Mouse (Mus musculus): Measurements from ENCODE around the gene Hist1h2ag. TPM values are rescaled to one million over a fixed set of nuclear protein-coding genes. Genes with fewer than 3 reads are reported as not detected.
"Not testable (repeated sequence)": the region's sequence is repeated elsewhere in the genome, so short reads cannot be mapped to it uniquely, and the experiment has no call there.

The Hist1h2ag gene
- 20.4 and 37.4 TPM in 2 replicates for polyA plus RNA-seq (2014; fragmentation: Nextera tagmentation; extraction: Ambion mirVana)

GRCm38 (mm10) chr13:22042568-22043502, at the start of gene Hist1h2ag, which contains the start of gene Hist1h2bj:
Hist1h2ag (minus strand) TSS chr13:22042944.
Hist1h2bj (plus strand) TSS chr13:22043214.
- not testable (repeated sequence) for H3K27me3 ChIP-seq (replicated peaks; ENCODE audit: control insufficient read depth, insufficient read depth, low read length)
- peak; percentile 100 for DNase-seq (ENCODE audit: low spot score)
- WGBS: under 1% methylated on average over 37 of the region's 80 CpGs

GRCm38 (mm10) chr13:22084140-22084539, 41.4 kb upstream of the Hist1h2ag start, which contains the start of gene Vmn1r188:
Vmn1r188 (plus strand) TSS chr13:22084440.
- not testable (repeated sequence) for H3K27me3 ChIP-seq (replicated peaks; ENCODE audit: control insufficient read depth, insufficient read depth, low read length); H3K4me1 ChIP-seq (ENCODE audit: control insufficient read depth, insufficient read depth, low read length); H3K4me3 ChIP-seq (ENCODE audit: low read depth, low read length); H3K36me3 ChIP-seq (ENCODE audit: control insufficient read depth, insufficient read depth, low read length); H3K9ac ChIP-seq (ENCODE audit: low read length); H3K4me2 ChIP-seq (ENCODE audit: low read length); H3K27ac ChIP-seq (ENCODE audit: low read depth, low read length); DNase-seq (ENCODE audit: low spot score); H3K9me3 ChIP-seq (replicated peaks; ENCODE audit: control insufficient read depth, low read length); ATAC-seq
- 86% methylated on average over 1 of the region's 1 CpGs for WGBS

More at GRCm38 (mm10) chr13:22042568-22043502, at the start of gene Hist1h2ag, which contains the start of gene Hist1h2bj:
- peak; percentile 91 for ATAC-seq
- peak within 1 kb of the TSS; percentile 86 for H3K27ac ChIP-seq (ENCODE audit: low read depth, low read length)
- not testable (repeated sequence) for H3K9me3 ChIP-seq (replicated peaks; ENCODE audit: control insufficient read depth, low read length); H3K36me3 ChIP-seq (ENCODE audit: control insufficient read depth, insufficient read depth, low read length)
- H3K4me3 ChIP-seq (ENCODE audit: low read depth, low read length): peak within 1 kb of the TSS; percentile 38
- peak within 1 kb of the TSS; percentile 72 for H3K4me2 ChIP-seq (ENCODE audit: low read length)
- H3K9ac ChIP-seq (ENCODE audit: low read length): peak within 1 kb of the TSS; percentile 65
- H3K4me1 ChIP-seq (ENCODE audit: control insufficient read depth, insufficient read depth, low read length): peaks cover 21% of the 10 kb centered on the region; the same call in 1 of the 2 replicates

GRCm38 (mm10) chr13:22063468-22063867, 20.7 kb upstream of the Hist1h2ag start:
- no peak overlapping the region for H3K4me2 ChIP-seq (ENCODE audit: low read length)
- no peaks in the 10 kb centered on the region for H3K9me3 ChIP-seq (replicated peaks; ENCODE audit: control insufficient read depth, low read length)
- H3K27ac ChIP-seq (ENCODE audit: low read depth, low read length): no peak overlapping the region
- H3K4me3 ChIP-seq (ENCODE audit: low read depth, low read length): no peak overlapping the region
- no peaks in the 10 kb centered on the region for H3K27me3 ChIP-seq (replicated peaks; ENCODE audit: control insufficient read depth, insufficient read depth, low read length)
- ATAC-seq: no peak
- H3K4me1 ChIP-seq (ENCODE audit: control insufficient read depth, insufficient read depth, low read length): no peaks in the 10 kb centered on the region
- H3K9ac ChIP-seq (ENCODE audit: low read length): no peak overlapping the region
- WGBS: 72% methylated on average over 1 of the region's 1 CpGs
- no peak for DNase-seq (ENCODE audit: low spot score)
- no peaks in the 10 kb centered on the region for H3K36me3 ChIP-seq (ENCODE audit: control insufficient read depth, insufficient read depth, low read length)

- Histone ChIP-seq H3K4me2 (ENCODE audit: low read length) (no peak overlapping the region), H3K9me3 (replicated peaks; ENCODE audit: control insufficient read depth, low read length) (no peaks in the 10 kb centered on the region), H3K4me3 (ENCODE audit: low read depth, low read length) (no peak overlapping the region), H3K9ac (ENCODE audit: low read length) (no peak overlapping the region), H3K4me1 (ENCODE audit: control insufficient read depth, insufficient read depth, low read length) (no peaks in the 10 kb centered on the region), H3K36me3 (ENCODE audit: control insufficient read depth, insufficient read depth, low read length) (no peaks in the 10 kb centered on the region), H3K27me3 (replicated peaks; ENCODE audit: control insufficient read depth, insufficient read depth, low read length) (no peaks in the 10 kb centered on the region), H3K27ac (ENCODE audit: low read depth, low read length) (no peak overlapping the region)
- 69% methylated on average over 1 of the region's 1 CpGs for WGBS
- no peak for ATAC-seq
- DNase-seq (ENCODE audit: low spot score): no peak
These were observed 18.7 kb upstream of the Hist1h2ag start for GRCm38 (mm10) chr13:22061422-22061821.

GRCm38 (mm10) chr13:22053754-22054153, 11.0 kb upstream of the Hist1h2ag start:
- Histone ChIP-seq H3K4me3 (ENCODE audit: low read depth, low read length) (no peak overlapping the region), H3K27me3 (replicated peaks; ENCODE audit: control insufficient read depth, insufficient read depth, low read length) (no peaks in the 10 kb centered on the region), H3K27ac (ENCODE audit: low read depth, low read length) (no peak overlapping the region), H3K9me3 (replicated peaks; ENCODE audit: control insufficient read depth, low read length) (no peaks in the 10 kb centered on the region), H3K4me1 (ENCODE audit: control insufficient read depth, insufficient read depth, low read length) (peaks cover 3% of the 10 kb centered on the region; the same call in 1 of the 2 replicates), H3K36me3 (ENCODE audit: control insufficient read depth, insufficient read depth, low read length) (no peaks in the 10 kb centered on the region), H3K4me2 (ENCODE audit: low read length) (no peak overlapping the region), H3K9ac (ENCODE audit: low read length) (no peak overlapping the region)
- no peak for DNase-seq (ENCODE audit: low spot score)
- ATAC-seq: no peak
- WGBS: 93% methylated on average over 1 of the region's 1 CpGs

- H3K9me3 ChIP-seq (replicated peaks; ENCODE audit: control insufficient read depth, low read length): no peaks in the 10 kb centered on the region
- peaks cover 3% of the 10 kb centered on the region; the same call in 1 of the 2 replicates for H3K4me1 ChIP-seq (ENCODE audit: control insufficient read depth, insufficient read depth, low read length)
- H3K36me3 ChIP-seq (ENCODE audit: control insufficient read depth, insufficient read depth, low read length): no peaks in the 10 kb centered on the region
- no peaks in the 10 kb centered on the region for H3K27me3 ChIP-seq (replicated peaks; ENCODE audit: control insufficient read depth, insufficient read depth, low read length)
- ATAC-seq (peak; percentile 37), DNase-seq (ENCODE audit: low spot score) (no peak)
- H3K27ac ChIP-seq (ENCODE audit: low read depth, low read length): peak overlapping the region; percentile 76; the same call in 1 of the 2 replicates
- H3K4me2 ChIP-seq (ENCODE audit: low read length): peak overlapping the region; percentile 58
- H3K9ac ChIP-seq (ENCODE audit: low read length): peak overlapping the region; percentile 62
- peak overlapping the region; percentile 39 for H3K4me3 ChIP-seq (ENCODE audit: low read depth, low read length)
- 18% methylated on average over 5 of the region's 5 CpGs for WGBS
These were observed 8.7 kb upstream of the Hist1h2ag start for GRCm38 (mm10) chr13:22051523-22051859.

GRCm38 (mm10) chr13:22050591-22051522, 8.1 kb upstream of the Hist1h2ag start:
- WGBS: under 1% methylated on average over 51 of the region's 52 CpGs
- peak overlapping the region; percentile 62 for H3K9ac ChIP-seq (ENCODE audit: low read length)
- peak overlapping the region; percentile 58 for H3K4me2 ChIP-seq (ENCODE audit: low read length)
- H3K36me3 ChIP-seq (ENCODE audit: control insufficient read depth, insufficient read depth, low read length): no peaks in the 10 kb centered on the region
- H3K27ac ChIP-seq (ENCODE audit: low read depth, low read length): peak overlapping the region; percentile 76
- H3K9me3 ChIP-seq (replicated peaks; ENCODE audit: control insufficient read depth, low read length): no peaks in the 10 kb centered on the region
- ATAC-seq: peak; percentile 95
- H3K27me3 ChIP-seq (replicated peaks; ENCODE audit: control insufficient read depth, insufficient read depth, low read length): no peaks in the 10 kb centered on the region
- peak overlapping the region; percentile 39 for H3K4me3 ChIP-seq (ENCODE audit: low read depth, low read length)
- DNase-seq (ENCODE audit: low spot score): peak; percentile 93
- H3K4me1 ChIP-seq (ENCODE audit: control insufficient read depth, insufficient read depth, low read length): peaks cover 3% of the 10 kb centered on the region; the same call in 1 of the 2 replicates

GRCm38 (mm10) chr13:22049737-22050440, 7.1 kb upstream of the Hist1h2ag start:
- DNase-seq (ENCODE audit: low spot score) (peak; percentile 80), ATAC-seq (peak; percentile 35)
- Histone ChIP-seq H3K9me3 (replicated peaks; ENCODE audit: control insufficient read depth, low read length) (no peaks in the 10 kb centered on the region), H3K4me1 (ENCODE audit: control insufficient read depth, insufficient read depth, low read length) (peaks cover 3% of the 10 kb centered on the region; the same call in 1 of the 2 replicates), H3K36me3 (ENCODE audit: control insufficient read depth, insufficient read depth, low read length) (no peaks in the 10 kb centered on the region), H3K27ac (ENCODE audit: low read depth, low read length) (peak overlapping the region; percentile 76; the same call in 1 of the 2 replicates), H3K4me3 (ENCODE audit: low read depth, low read length) (peak overlapping the region; percentile 39), H3K27me3 (replicated peaks; ENCODE audit: control insufficient read depth, insufficient read depth, low read length) (no peaks in the 10 kb centered on the region), H3K4me2 (ENCODE audit: low read length) (peak overlapping the region; percentile 58), H3K9ac (ENCODE audit: low read length) (peak overlapping the region; percentile 62)
- WGBS: 2% methylated on average over 14 of the region's 14 CpGs

All from forebrain, embryonic 14.5 days (tissue).